Mouse (Mus musculus) megakaryocyte, embryonic 14.5 days (primary cell): ENCODE measurements at regions not wholly inside any gene's neighbourhood (a gene's known extent, or its start where the extent isn't known, plus 50 kb on each side); places are given as distances from the start of the nearest gene placed in this dataset.

ENCODE experiments used
- FLI1 ChIP-seq: IDR thresholded peaks from 2 replicates; pipeline ENCODE4 v1.6.1; 2012; ENCODE audit warnings: low read length, inconsistent platforms, mixed read lengths
- GATA1 ChIP-seq: IDR thresholded peaks from 3 replicates; pipeline ENCODE4 v1.6.1; 2012; ENCODE audit warnings: mixed read lengths, low read length, inconsistent platforms, borderline replicate concordance

GRCm38 (mm10) chr3:41238046-41238445 lies 155.2 kb upstream of the Pgrmc2 start:
- TF ChIP-seq GATA1 (no peak), FLI1 (no peak)
